Mouse (Mus musculus) liver, embryonic 14.5 days (tissue): ENCODE measurements around the gene Spindoc. TPM values are rescaled to one million over a fixed set of nuclear protein-coding genes. Genes with fewer than 3 reads are reported as not detected.
"Not testable (repeated sequence)": the region's sequence is repeated elsewhere in the genome, so short reads cannot be mapped to it uniquely, and the experiment has no call there.

Experiments used
- ATAC-seq: fragments of 200-750 bp; cut with Nextera tagmentation; 2 replicates; pipeline ENCODE4 v1.8.0; 2017; ENCODE audit warnings: moderate number of reproducible peaks, mild to moderate bottlenecking, moderate library complexity; ENCODE audit not compliant: insufficient read depth
- DNase-seq, 3 experiments: peaks; one replicate each; pipeline ENCODE4 v3.0.0-alpha.2; 2012 to 2013; ENCODE audit warnings: low read depth in 3 of 3, low spot score in 3 of 3
- H3K27ac ChIP-seq: fragments of 300-500 bp; sonication (generic); 2 replicates; pipeline ENCODE4 v1.5.1; 2014; ENCODE audit warnings: moderate library complexity, mild to moderate bottlenecking, control low read depth, inconsistent platforms
- H3K27me3 ChIP-seq: fragments of 300-500 bp; sonication (generic); 2 replicates; pipeline ENCODE4 v1.6.1; 2014; ENCODE audit warnings: mild to moderate bottlenecking, low read length, moderate library complexity; ENCODE audit not compliant: control insufficient read depth, insufficient read depth
- H3K36me3 ChIP-seq: fragments of 300-500 bp; sonication (generic); replicated peaks from 2 replicates; pipeline ENCODE4 v1.6.1; 2014; ENCODE audit warnings: low read depth; ENCODE audit not compliant: control insufficient read depth, insufficient read depth
- H3K4me1 ChIP-seq, 2 experiments: fragments of 200-500 bp in 1 of 2; fragments of 300-500 bp in 1 of 2; sonication (generic) in 1 of 2; replicated peaks; 2 replicates each; pipeline ENCODE4 v1.6.1; 2012 to 2014; ENCODE audit warnings: antibody characterized with exemption in 1 of 2, inconsistent platforms in 1 of 2, low read length in 1 of 2; ENCODE audit not compliant: control insufficient read depth in 2 of 2, insufficient read depth in 2 of 2
- H3K4me2 ChIP-seq: fragments of 300-500 bp; sonication (generic); 2 replicates; pipeline ENCODE4 v1.6.1; 2014; ENCODE audit warnings: low read depth, mild to moderate bottlenecking, control low read depth, moderate library complexity
- H3K4me3 ChIP-seq, 2 experiments: fragments of 200-500 bp in 1 of 2; fragments of 300-500 bp in 1 of 2; sonication (generic) in 1 of 2; 2 replicates each; pipeline ENCODE4 v1.5.1; 2012 to 2014; ENCODE audit warnings: low read depth in 2 of 2, low read length in 2 of 2, mild to moderate bottlenecking in 2 of 2, control low read depth in 1 of 2, inconsistent platforms in 1 of 2, moderate library complexity in 1 of 2; ENCODE audit not compliant: insufficient read depth in 1 of 2
- H3K9ac ChIP-seq: fragments of 300-500 bp; sonication (generic); replicated peaks from 2 replicates; pipeline ENCODE4 v1.6.1; 2014; ENCODE audit warnings: mild to moderate bottlenecking, control low read depth, moderate library complexity
- H3K9me3 ChIP-seq: fragments of 300-500 bp; sonication (generic); 2 replicates; pipeline ENCODE4 v1.6.1; 2016; ENCODE audit warnings: low read length, mixed read lengths; ENCODE audit not compliant: control insufficient read depth
- CTCF ChIP-seq: IDR thresholded peaks from 2 replicates; pipeline ENCODE4 v1.5.1; 2016; ENCODE audit warnings: antibody characterized with exemption, low read depth, control low read depth
- EP300 ChIP-seq: IDR thresholded peaks from 2 replicates; pipeline ENCODE4 v1.6.1; 2016; ENCODE audit warnings: antibody characterized with exemption, low read depth
- WGBS: fragments of 180-500 bp; shearing (Covaris S2); extraction: QIAGEN DNeasy Blood & Tissue Kit; methylation state at CpG from one replicate; pipeline ENCODE4 v1.1.7; 2014; ENCODE audit not compliant: insufficient replicate concordance; 5-methylcytosine and 5-hydroxymethylcytosine counted together
- polyA plus RNA-seq, 2 experiments: library from polyadenylated mRNA; depleted of rRNA in 1 of 2; stranded (reverse) in 1 of 2; unstranded in 1 of 2; fragments of >200 nt; fragmentation: Nextera tagmentation in 1 of 2; extraction: Ambion mirVana in 1 of 2; gene quantifications; 2 replicates each; pipeline versions ENCODE4 v1.2.1 to v1.2.3; 2012 to 2014

Gene Spindoc
- polyA plus RNA-seq, 2 experiments: 2.2 to 2.5 TPM

- 37% methylated on average over 11 of the region's 11 CpGs for WGBS
- DNase-seq (no peak), ATAC-seq (peak; percentile 21; the same call in 1 of the 2 replicates)
- Histone ChIP-seq H3K36me3 (no peaks in the 10 kb centered on the region), H3K4me3 (no peak overlapping the region), H3K4me1 (no peaks in the 10 kb centered on the region), H3K27me3 (peaks cover 7% of the 10 kb centered on the region), H3K4me2 (no peak overlapping the region), H3K9me3 (no peaks in the 10 kb centered on the region), H3K9ac (no peak overlapping the region), H3K27ac (no peak overlapping the region)
- TF ChIP-seq CTCF: no peak
- TF ChIP-seq EP300: no peak
These were observed 17.8 kb upstream of the Spindoc start for GRCm38 (mm10) chr19:7400635-7401034.

GRCm38 (mm10) chr19:7398898-7399297, 16.1 kb upstream of the Spindoc start:
- not testable (repeated sequence) for H3K27ac ChIP-seq, DNase-seq, H3K4me1 ChIP-seq, H3K4me2 ChIP-seq, H3K9ac ChIP-seq, H3K4me3 ChIP-seq, ATAC-seq, H3K36me3 ChIP-seq, H3K27me3 ChIP-seq, H3K9me3 ChIP-seq
- WGBS: 34% methylated on average over 24 of the region's 24 CpGs

GRCm38 (mm10) chr19:7396867-7397826, 14.4 kb upstream of the Spindoc start:
- TF ChIP-seq CTCF: peak; percentile 52
- not testable (repeated sequence) for DNase-seq, H3K4me2 ChIP-seq, H3K27ac ChIP-seq, H3K36me3 ChIP-seq, H3K4me1 ChIP-seq, ATAC-seq, H3K9me3 ChIP-seq, H3K4me3 ChIP-seq, H3K27me3 ChIP-seq, H3K9ac ChIP-seq
- WGBS: 67% methylated on average over 7 of the region's 10 CpGs

GRCm38 (mm10) chr19:7388488-7388887, 5.7 kb upstream of the Spindoc start:
- WGBS: 64% methylated on average over 6 of the region's 6 CpGs
- Histone ChIP-seq H3K9me3 (no peaks in the 10 kb centered on the region; the same call in 1 of the 2 replicates), H3K27me3 (no peaks in the 10 kb centered on the region), H3K4me2 (no peak overlapping the region), H3K4me3 (no peak overlapping the region), H3K36me3 (no peaks in the 10 kb centered on the region), H3K4me1 (peaks cover 1 to 2% of the 10 kb centered on the region in 2 experiments; a peak in 2 of 4 replicates), H3K9ac (no peak overlapping the region), H3K27ac (no peak overlapping the region)
- TF ChIP-seq CTCF (no peak), EP300 (no peak)
- no peak for ATAC-seq
- no peak for DNase-seq

GRCm38 (mm10) chr19:7386042-7386441, 3.2 kb upstream of the Spindoc start:
- no peaks in the 10 kb centered on the region; the same call in 1 of the 2 replicates for H3K9me3 ChIP-seq
- TF ChIP-seq CTCF (no peak), EP300 (no peak)
- H3K4me2 ChIP-seq: no peak overlapping the region
- no peak overlapping the region for H3K27ac ChIP-seq
- H3K36me3 ChIP-seq: no peaks in the 10 kb centered on the region
- ATAC-seq: no peak
- no peaks in the 10 kb centered on the region for H3K27me3 ChIP-seq
- no peak for DNase-seq
- H3K4me3 ChIP-seq: no peak overlapping the region
- 59% methylated on average over 2 of the region's 2 CpGs for WGBS
- H3K9ac ChIP-seq: no peak overlapping the region
- peaks cover 4 to 11% of the 10 kb centered on the region in 2 experiments; a peak in 3 of 4 replicates for H3K4me1 ChIP-seq
